Mouse (Mus musculus): ENCODE results near the gene Ahrr.

GRCm38 (mm10) chr13:74305380-74305779 is 13.2 kb upstream of the Ahrr start:
- TF ChIP-seq CTCF (IDR thresholded peaks at IDR 0.05; ENCODE audit: insufficient read depth, low read depth, low read length) (no peak), POLR2A (IDR thresholded peaks at IDR 0.05; ENCODE audit: insufficient read depth, low read depth, low read length) (no peak)
